Mouse (Mus musculus) ZHBTc4 (cell line): ENCODE results near the gene Gnl2.

ENCODE experiments used
- DNase-seq: peaks from one replicate; pipeline ENCODE4 v3.0.0-alpha.2; 2011; ENCODE audit warnings: low read depth, low spot score

The Gnl2 gene

DNA sequence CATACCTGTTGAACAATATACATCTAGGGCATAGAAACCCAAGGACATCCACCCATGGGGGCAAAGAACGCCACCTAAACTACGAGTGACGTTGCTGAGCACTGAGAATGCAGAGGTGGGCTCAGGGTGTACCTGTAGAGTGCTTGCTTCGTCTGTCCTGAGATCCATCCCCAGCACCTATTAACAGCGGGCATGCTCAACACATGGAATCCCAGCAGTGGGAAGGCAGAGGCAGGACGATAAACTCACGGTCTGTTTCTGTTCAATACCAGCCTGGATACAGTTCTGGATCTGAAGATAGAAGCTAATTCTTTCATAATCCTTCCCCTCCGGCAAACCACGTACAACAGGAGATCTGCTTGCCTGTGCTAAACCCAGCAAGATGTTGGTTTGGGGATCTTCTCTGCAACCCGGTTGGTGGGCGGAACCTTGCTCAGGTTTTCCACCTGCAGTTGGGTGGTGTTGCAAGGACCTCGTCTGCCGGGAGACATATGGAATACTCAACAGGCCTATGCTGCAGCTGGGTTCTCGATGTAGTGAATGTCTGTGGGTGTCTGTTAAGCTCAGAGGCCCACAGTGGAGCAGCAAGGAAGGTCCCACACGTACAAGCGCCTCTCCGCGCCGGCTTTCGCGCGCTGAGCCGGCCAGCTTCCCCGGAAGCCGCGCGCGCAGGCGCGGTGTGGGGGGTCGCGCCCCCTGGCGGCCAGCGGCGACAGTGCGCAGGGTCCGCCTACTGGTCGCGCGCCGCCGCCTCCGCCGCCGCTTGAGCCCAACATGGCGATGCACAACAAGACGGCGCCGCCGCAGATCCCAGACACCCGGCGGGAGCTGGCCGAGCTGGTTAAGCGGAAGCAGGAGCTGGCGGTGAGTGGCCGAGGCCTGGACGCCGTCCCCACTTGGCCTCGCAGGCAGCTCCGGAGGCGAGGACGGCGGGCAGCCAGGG lies 68.3 kb downstream of the Gnl2 start, which contains the start of gene Meaf6:
Meaf6 (plus strand) TSS at position 732 of the 943 bp plus-strand sequence.
- peak; percentile 92 for DNase-seq

DNA sequence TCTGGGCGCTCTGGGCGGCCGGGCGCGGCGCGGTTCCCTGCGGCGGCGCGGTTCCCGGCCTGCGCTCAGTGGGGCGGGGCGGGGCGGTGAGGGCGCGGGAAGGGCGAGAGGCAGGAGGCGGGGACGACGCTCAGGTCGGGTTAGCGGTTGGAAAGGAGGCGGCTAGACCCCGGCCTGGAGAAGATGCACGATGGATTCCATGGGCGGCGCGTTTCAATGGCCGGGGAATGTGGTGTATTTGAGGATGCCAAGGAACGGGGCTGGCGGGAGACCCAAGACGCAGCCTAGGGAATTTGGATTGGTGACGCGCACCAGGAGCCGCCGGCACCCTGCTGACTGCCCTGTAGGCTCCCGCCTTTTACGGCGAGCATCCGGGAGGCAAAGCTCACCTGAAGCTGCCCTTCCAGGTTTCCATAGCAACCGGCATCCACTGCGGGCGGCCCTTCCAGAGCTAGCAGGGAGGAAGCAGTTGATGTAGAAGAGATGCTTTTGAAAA lies 69.0 kb downstream of the Gnl2 start:
- peak; percentile 94 for DNase-seq

DNA sequence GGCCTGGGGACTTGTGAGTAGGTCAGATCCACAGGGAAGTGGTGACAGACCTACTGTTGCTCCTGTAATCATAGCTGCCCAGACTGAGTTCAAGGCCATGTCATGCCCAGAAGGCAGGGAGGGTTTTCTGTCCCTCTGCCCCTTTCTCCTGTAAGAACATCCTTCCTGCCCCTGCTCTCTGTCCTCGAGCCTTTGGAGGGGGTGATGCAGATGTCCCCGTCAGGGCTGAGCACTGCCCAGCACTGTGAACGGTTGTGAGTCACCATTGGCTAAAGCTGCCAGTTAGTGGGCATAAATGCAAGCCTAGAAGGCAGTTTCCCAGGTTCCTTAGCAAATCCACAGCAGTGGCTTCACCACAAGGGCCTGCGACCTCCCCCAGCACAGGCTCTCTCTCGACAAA lies 76.6 kb downstream of the Gnl2 start:
- DNase-seq = no peak

DNA sequence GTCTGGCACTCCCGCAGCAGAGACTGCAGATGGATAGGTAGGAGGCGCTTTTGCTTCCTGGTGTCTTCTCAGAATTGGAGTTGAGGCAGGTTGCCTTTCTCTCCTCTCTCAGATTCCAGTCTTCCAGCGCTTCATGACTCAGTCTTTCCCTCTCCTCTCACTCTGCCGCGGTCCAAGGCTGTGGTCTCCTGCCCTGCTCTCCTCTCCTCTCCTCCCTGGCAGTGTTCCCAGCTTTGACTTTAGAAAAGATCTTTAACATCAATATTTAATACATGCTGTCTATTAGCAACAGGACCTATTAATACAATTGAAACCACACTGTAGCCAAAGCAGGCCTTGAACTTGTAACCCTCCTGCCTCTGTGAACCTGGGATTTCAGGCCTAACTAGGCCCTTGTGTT lies 79.7 kb downstream of the Gnl2 start:
- no peak for DNase-seq

DNA sequence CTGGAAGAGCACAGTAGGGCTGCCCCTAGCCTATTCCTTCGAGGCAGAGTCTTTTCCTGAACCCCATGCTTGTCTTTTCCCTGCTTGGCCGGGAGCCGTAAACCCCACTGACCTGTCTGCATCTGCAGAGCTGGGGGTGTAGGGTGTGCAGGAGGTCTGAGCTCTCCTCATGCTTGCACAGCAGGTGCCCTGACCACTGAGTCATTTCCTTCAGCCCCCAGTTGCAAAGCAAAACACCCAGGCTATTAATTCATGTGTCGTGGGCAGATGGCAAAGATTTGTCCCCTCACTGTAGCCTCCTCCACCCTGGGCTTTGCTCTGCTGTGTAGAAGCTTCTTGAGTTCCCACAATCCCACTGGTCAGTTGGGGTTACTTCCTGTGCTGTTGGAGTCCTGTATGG lies 81.0 kb downstream of the Gnl2 start:
- DNase-seq = no peak

DNA sequence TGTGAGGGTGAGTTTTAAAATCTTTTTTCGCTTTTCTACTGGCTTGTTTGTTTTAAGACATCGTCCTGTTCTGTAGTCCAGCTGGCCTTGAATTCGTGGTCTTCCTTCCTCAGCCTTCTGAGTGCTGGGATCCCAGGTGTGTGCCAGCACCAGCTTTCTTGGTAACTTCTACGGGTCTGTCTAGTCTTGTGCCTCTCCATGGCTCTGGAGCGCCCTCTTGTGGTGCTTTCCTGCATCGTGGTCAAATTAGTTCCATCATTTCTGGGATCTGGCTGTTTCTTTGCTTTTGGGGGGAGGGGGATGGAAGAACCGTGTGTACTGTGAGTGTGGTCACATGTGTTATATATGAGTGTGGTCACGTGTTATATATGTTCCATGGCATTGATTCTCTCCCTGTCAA lies 83.1 kb downstream of the Gnl2 start:
- peak; percentile 92 for DNase-seq

DNA sequence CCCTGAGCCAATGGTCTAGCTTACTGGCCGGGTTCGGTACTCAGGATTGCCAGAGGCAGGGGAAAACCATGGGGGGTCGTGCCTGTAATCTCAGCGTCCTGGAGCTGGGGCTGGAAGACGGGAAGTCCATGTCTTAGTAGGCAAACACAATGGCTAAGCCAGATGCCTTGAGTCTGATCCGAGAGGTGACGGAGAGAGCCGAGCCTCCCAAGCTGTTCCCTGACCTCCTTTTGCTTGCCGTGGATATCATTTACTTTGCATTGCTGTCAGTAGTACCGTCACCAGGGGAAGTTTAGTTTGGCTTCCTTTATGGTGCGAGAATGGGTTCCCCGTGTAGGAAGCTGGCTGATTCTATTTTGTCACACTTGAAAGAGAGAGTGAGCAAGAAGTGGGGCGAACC lies 84.9 kb downstream of the Gnl2 start:
- DNase-seq = peak; percentile 39
